Mouse (Mus musculus) thymus, adult 2 months (tissue): Measurements from ENCODE around the gene Slc22a5. TPM values are rescaled to one million over a fixed set of nuclear protein-coding genes. Genes with fewer than 3 reads are reported as not detected.
"Not testable (repeated sequence)": the region's sequence is repeated elsewhere in the genome, so short reads cannot be mapped to it uniquely, and the experiment has no call there.

ENCODE experiments used
- DNase-seq: peaks from one replicate; pipeline ENCODE4 v3.0.0; 2021
- H3K27ac ChIP-seq: fragments of 200-500 bp; 2 replicates; pipeline ENCODE4 v1.5.1; 2012; ENCODE audit warnings: low read length, control low read depth; ENCODE audit not compliant: control insufficient read depth, insufficient read depth
- H3K27me3 ChIP-seq: fragments of 200-500 bp; 2 replicates; pipeline ENCODE4 v1.6.1; 2012; ENCODE audit warnings: mild to moderate bottlenecking, low read length, moderate library complexity, mixed read lengths; ENCODE audit not compliant: control insufficient read depth, insufficient read depth
- H3K36me3 ChIP-seq: fragments of 200-500 bp; 2 replicates; pipeline ENCODE4 v1.6.1; 2012; ENCODE audit warnings: mild to moderate bottlenecking, low read length, moderate library complexity; ENCODE audit not compliant: control insufficient read depth, insufficient read depth
- H3K4me1 ChIP-seq: fragments of 200-500 bp; replicated peaks from 2 replicates; pipeline ENCODE4 v1.6.1; 2012; ENCODE audit warnings: low read length; ENCODE audit not compliant: control insufficient read depth, insufficient read depth
- H3K4me3 ChIP-seq: fragments of 200-500 bp; 2 replicates; pipeline ENCODE4 v1.5.1; 2012; ENCODE audit warnings: mild to moderate bottlenecking, low read length, control low read depth, moderate library complexity; ENCODE audit not compliant: control insufficient read depth, insufficient read depth
- CTCF ChIP-seq: fragments of 200-500 bp; IDR thresholded peaks from 2 replicates; pipeline ENCODE4 v1.5.1; 2012; ENCODE audit warnings: mild to moderate bottlenecking, control low read depth, low read length, moderate library complexity, borderline replicate concordance; ENCODE audit not compliant: control insufficient read depth, poor library complexity, insufficient read depth; ENCODE audit errors: extremely low read depth
- POLR2A ChIP-seq: fragments of 200-500 bp; IDR thresholded peaks from 2 replicates; pipeline ENCODE4 v1.6.1; 2012; ENCODE audit warnings: mild to moderate bottlenecking, low read length, control low read depth, moderate library complexity; ENCODE audit not compliant: control insufficient read depth, poor library complexity, insufficient read depth; ENCODE audit errors: extremely low read depth
- WGBS: fragments of 180-500 bp; shearing (Covaris S2); methylation state at CpG from one replicate; pipeline ENCODE4 v1.1.7; 2018; 5-methylcytosine and 5-hydroxymethylcytosine counted together
- polyA plus RNA-seq: library from polyadenylated mRNA; depleted of rRNA; stranded (reverse); fragments of >200 nt; gene quantifications from 2 replicates; pipeline ENCODE4 v1.2.3, GENCODE M21; 2012; rRNA removed

Slc22a5 gene
- polyA plus RNA-seq: 16.4 and 18.8 TPM in 2 replicates

DNA sequence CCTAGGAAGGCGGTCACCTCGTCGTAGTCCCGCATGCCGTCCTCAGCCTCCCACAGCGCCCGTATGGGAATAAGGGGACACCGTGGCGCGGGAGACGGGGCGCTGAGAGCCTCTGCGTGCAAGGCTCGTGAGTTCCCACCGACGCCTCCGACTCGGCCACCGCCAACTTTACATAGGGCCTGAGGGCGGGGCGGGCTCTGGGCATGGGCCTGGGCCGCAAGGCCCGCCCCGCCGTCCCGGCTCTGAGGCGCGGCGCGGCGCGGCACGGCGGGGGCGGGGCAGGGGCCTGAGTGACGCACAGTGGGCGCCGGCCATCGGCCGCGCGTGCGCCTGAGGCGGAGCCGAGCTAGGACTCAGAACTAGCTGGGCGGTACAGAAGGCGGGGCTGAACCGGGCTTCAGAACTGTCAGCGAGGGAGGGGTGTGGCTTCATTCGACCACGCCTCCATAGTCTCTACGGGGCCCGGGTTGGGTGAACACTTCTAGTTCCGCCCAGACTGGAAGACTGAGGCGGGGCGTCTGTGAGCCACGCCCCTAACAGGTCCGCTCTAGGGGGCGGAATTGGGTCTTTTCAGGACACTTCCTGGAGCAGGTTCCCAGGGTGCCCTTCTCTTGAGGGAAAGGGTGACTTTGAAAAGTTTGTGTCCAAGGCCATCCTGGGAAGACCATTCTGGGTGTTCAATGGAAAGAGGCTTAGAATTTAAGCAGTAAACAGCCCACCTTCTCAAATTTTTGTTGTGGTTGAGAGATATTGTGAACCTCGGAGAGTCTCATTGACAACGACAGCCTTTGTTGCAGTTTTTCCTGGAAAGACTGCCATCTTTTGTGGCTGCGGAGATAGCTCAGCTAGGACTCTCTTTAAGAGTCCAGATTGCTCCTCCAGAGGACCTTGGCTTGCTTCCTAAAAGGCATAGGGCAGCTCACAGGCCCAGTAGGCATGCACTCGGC, at the start of gene Slc22a5:
TSS of gene Slc22a5 (minus strand) at position 156 of the 947 bp plus-strand sequence.
- 3% methylated on average over 63 of the region's 63 CpGs for WGBS
- H3K27me3 ChIP-seq: no peaks in the 10 kb centered on the region

DNA sequence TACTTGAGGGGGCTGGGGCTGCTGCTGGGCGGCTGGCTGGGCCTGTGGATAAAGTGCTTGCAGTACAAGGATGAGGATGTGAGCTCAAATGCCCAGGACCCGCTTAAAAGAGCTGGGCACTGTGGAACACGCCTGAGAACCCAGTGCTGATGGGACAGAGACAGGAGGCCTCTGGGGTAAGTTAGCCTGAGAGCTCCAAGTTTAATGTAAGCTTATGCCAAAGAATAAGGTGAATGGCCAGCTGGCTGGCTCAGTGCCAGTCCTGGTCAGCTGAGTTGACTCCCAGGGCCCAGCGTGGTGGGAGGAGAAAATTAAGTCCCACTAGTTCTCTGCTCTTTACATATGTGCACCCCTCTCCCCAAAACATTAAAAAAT, 40.5 kb upstream of the Slc22a5 start:
- H3K36me3 ChIP-seq, H3K4me3 ChIP-seq, DNase-seq, H3K27ac ChIP-seq, H3K4me1 ChIP-seq, H3K27me3 ChIP-seq: not testable (repeated sequence)
- 83% methylated on average over 4 of the region's 4 CpGs for WGBS

More for the DNA sequence above, at the start of gene Slc22a5:
- DNase-seq: peak; percentile 98
- Histone ChIP-seq H3K4me3 (peak within 1 kb of the TSS; percentile 84), H3K27ac (peak within 1 kb of the TSS; percentile 59), H3K36me3 (no peaks in the 10 kb centered on the region), H3K4me1 (peaks cover 7% of the 10 kb centered on the region)
- peak; percentile 67 for TF ChIP-seq POLR2A
- no peak; the same call in 1 of the 2 replicates for TF ChIP-seq CTCF

DNA sequence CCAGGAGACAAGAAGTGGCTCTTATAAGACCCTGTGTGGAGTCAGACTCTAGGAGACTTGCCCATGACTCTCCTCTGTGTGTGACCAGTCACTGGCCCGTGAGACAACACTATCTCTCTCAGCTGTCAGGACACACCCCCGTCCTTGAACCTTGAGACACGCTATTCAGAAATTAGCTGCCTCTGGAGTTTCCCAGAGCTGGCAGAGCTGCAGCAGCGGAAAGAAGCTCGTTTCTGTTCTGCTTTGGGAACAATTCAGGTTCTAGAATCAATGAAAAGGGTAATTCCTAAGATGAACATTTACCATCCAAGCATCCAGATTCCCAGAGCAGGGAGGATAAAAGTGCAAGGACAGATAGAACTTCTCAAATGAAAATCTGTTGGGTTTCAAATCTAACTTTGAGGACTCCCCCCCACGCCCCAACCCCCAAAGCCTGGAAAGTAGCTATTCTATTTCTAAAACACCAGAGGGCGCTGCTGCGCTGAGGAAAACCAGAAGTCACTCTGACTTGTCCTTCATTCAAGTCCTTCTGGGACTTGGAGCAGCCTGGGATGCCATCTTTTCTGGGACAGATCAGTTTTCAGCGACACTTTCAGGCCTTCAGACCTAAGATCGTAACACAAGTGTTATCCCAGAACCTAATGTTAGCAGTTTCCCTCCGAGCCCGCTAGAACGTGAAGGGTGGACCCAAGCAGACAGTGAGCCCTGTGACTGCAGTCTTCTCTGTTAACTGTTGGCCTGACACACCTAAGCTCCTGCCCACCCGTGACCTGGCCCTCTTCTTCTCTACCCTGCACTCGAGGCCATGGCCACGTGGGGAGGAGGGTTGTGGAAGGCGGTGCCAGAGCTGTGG, 39.9 kb upstream of the Slc22a5 start:
- TF ChIP-seq POLR2A: no peak
- no peak for TF ChIP-seq CTCF
- WGBS: 45% methylated on average over 17 of the region's 17 CpGs
- no peaks in the 10 kb centered on the region for H3K4me1 ChIP-seq

DNA sequence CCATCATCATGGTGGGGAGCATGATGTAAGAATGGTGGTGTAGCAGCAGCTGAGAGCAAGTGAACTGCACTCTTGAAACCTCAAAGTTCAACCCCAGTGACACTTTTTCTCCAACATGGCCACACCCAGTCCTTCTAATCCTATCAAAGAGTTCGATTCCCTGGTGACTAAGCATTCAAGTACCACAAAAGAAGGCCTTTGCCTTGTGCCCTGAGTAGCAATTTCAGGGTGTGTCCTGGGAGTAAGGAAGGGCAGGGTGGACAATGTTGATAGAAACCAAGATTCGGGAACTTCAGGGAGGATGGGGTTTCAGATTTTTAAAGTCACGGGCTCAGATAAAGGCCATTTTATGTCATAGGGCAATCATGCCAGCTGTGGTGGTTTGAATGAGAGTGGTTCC, 38.3 kb upstream of the Slc22a5 start:
- 82% methylated on average over 3 of the region's 3 CpGs for WGBS

More for the DNA sequence above, 39.9 kb upstream of the Slc22a5 start:
- Histone ChIP-seq H3K27me3 (no peaks in the 10 kb centered on the region), H3K4me3 (no peak overlapping the region), H3K36me3 (no peaks in the 10 kb centered on the region), H3K27ac (no peak overlapping the region)
- peak; percentile 44 for DNase-seq

DNA sequence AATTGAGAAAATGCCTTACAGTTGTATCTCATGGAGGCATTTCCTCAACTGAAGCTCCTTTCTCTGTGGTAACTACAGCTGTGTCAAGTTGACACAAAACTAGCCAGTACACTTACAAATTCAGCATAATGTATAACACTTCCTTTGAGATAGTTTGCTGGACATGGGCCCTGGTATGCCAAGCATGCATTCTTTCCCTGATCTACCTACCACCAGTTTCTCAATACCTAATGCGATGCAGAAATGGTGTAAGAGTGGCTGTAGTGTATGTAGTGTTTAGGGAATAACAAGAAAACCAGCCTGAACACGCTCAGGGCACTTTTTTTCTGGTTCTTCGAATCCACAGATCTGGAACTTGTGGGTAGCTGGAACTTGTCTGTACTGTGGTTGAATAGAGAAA, 37.1 kb upstream of the Slc22a5 start:
- WGBS: 82% methylated on average over 3 of the region's 3 CpGs
- no peaks in the 10 kb centered on the region for H3K27me3 ChIP-seq
- H3K4me3 ChIP-seq: no peak overlapping the region
- H3K27ac ChIP-seq: no peak overlapping the region
- no peak for DNase-seq
- H3K4me1 ChIP-seq: no peaks in the 10 kb centered on the region
- TF ChIP-seq CTCF (no peak), POLR2A (no peak)
- no peaks in the 10 kb centered on the region for H3K36me3 ChIP-seq

More for the DNA sequence above, 38.3 kb upstream of the Slc22a5 start:
- Histone ChIP-seq H3K27ac (no peak overlapping the region), H3K4me3 (no peak overlapping the region), H3K4me1 (no peaks in the 10 kb centered on the region), H3K27me3 (no peaks in the 10 kb centered on the region), H3K36me3 (no peaks in the 10 kb centered on the region)
- DNase-seq: no peak
- TF ChIP-seq CTCF: no peak
- TF ChIP-seq POLR2A: no peak

DNA sequence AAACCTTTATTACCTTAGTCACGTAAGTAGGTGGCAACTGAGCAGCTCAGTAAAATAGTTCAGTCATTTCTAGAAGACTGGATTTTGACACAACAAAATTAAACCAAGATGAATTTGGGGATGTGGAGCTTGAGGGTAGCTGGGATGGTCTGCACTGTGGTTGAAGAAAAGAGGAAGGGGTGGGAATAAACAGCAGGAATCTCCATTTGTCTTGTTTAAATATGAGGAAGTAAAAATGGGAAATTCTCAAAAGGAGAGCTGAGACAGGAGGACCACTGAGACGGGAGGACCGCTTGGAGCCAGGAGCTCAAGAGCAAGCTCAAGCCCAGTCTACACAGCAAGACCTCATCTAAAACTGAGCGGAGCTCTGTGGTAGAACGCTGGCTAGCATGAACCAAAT, 34.8 kb upstream of the Slc22a5 start:
- Histone ChIP-seq H3K27ac (no peak overlapping the region; the same call in 1 of the 2 replicates), H3K4me3 (no peak overlapping the region), H3K4me1 (no peaks in the 10 kb centered on the region), H3K36me3 (no peaks in the 10 kb centered on the region), H3K27me3 (no peaks in the 10 kb centered on the region)
- no peak for DNase-seq
- 96% methylated on average over 5 of the region's 5 CpGs for WGBS
- TF ChIP-seq CTCF: no peak
- no peak for TF ChIP-seq POLR2A
